Mouse (Mus musculus): Measurements from ENCODE around the gene Gm10974. TPM values are rescaled to one million over a fixed set of nuclear protein-coding genes. Genes with fewer than 3 reads are reported as not detected.

Gm10974 gene
- polyA plus RNA-seq, 1 experiment from 2014 or later: not detected

DNA sequence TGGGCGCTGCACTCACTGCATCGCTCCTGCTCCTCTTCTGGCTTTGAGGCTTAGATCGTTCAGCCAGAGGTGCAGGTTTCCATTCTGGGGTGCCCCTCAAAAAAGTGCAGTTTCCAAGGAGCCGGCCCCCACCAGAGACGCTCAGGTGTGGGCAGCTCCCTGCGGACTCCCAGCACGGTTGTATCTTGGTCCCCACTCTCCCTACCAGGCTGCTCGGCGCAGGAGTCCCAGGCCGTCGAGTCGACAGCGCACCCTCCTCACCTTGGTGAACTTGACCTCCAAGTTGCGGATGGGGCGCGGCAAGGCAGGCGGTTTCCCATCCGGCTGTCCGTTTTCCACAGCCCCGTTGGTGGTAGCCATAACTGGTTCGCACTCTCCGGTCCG is 61.3 kb downstream of the Gm10974 start:
- peaks cover 79% of the 10 kb centered on the region for H3K27me3 ChIP-seq (ENCODE audit: low read depth, poor library complexity, severe bottlenecking)
- H3K27ac ChIP-seq (replicated peaks): no peak overlapping the region
- no peaks in the 10 kb centered on the region for H3K9me3 ChIP-seq (replicated peaks)
- H3K4me3 ChIP-seq: peak overlapping the region; percentile 64
- under 1% methylated on average over 23 of the region's 23 CpGs for WGBS
- H3K4me1 ChIP-seq: peaks cover 18% of the 10 kb centered on the region
- DNase-seq (ENCODE audit: low spot score): no peak
- H3K36me3 ChIP-seq: no peaks in the 10 kb centered on the region

DNA sequence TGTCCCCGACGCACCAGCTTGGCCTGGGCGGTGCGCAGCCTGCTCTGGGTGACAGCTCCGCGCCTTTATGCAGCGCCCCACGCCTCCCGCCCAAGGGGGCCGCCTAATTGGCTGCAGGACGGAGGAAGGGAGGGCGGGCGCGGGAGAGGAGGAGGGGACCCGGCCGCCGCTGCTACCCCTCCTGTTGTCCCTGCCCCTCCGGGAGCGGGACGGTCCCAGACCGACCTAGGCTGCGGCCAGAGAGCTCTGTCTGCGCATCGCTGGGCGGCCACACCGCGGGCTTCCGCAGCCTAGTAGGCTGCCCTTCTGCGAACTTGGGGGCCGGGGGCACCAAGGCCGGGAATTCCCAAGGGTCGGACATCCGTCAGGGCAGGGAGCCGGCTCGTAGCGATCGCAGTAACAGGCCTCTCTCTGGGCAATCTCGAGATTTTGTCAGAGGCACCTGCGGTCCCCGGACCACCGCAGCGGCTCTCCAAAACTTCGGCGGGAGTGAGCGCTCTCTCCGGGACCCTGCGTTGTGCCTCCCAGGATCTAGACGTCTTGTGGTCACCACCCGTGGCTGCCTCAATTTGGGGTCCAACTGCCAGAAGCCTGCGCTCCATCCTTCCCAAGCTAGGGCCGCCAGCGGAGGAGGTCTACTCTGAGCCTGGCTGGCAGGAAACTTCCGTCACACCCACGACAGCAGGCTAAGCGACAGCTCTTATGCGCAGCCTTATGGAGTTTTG is 61.9 kb downstream of the Gm10974 start, which contains the start of gene Aldh1a3:
Gene Aldh1a3, minus strand, starts transcription at position 81 of the 725 bp plus-strand sequence.
- DNase-seq (ENCODE audit: low spot score): peak; percentile 68
- Histone ChIP-seq H3K4me1 (peaks cover 18% of the 10 kb centered on the region), H3K36me3 (no peaks in the 10 kb centered on the region), H3K27ac (replicated peaks) (peak within 1 kb of the TSS; percentile 46; the same call in 1 of the 2 replicates), H3K9me3 (replicated peaks) (no peaks in the 10 kb centered on the region), H3K4me3 (peak within 1 kb of the TSS; percentile 64), H3K27me3 (ENCODE audit: low read depth, poor library complexity, severe bottlenecking) (peaks cover 77% of the 10 kb centered on the region)
- under 1% methylated on average over 56 of the region's 56 CpGs for WGBS

DNA sequence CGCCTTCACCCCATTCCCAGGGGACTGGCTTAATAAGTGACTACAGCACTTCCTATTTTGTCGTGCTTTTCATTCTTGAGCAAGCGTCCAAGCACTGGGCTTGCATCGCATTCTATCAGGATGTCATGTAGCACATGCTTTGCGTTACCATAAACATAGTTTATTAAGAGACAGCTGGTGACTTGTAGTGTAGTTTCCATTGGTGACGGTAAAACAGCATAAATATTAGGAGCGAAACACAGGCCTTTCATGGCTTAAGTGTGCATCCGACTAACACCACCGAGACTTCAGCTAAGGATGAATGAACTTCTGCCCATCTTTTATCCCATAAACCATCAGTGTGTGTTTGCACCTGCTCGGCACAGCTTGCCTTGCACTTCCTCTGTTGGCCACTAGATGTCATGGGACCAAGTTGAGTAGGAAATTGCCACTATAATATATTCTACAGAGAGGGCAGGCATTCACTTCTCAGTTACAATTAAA is 68.8 kb downstream of the Gm10974 start:
- Histone ChIP-seq H3K27ac (replicated peaks) (no peak overlapping the region), H3K4me3 (no peak overlapping the region), H3K9me3 (replicated peaks) (no peaks in the 10 kb centered on the region), H3K36me3 (no peaks in the 10 kb centered on the region), H3K27me3 (ENCODE audit: low read depth, poor library complexity, severe bottlenecking) (peaks cover 11% of the 10 kb centered on the region), H3K4me1 (peaks cover 6% of the 10 kb centered on the region; the same call in 1 of the 2 replicates)
- WGBS: 54% methylated on average over 10 of the region's 10 CpGs
- DNase-seq (ENCODE audit: low spot score): peak; percentile 64

Small RNAs within 50 kb of the gene (microRNA-seq; reads per million reads assigned to microRNA genes)
- gene Mir7057: not detected

Other genes with a start within 250 kb of the Gm10974 start
- 4.6 and 6.0 TPM in 2 replicates for gene Lrrk1, start 22.4 kb downstream of the Gm10974 start, polyA plus RNA-seq (2016; fragmentation: Nextera tagmentation; extraction: Ambion mirVana)
- 0.94 and 9.2 TPM in 2 replicates for gene Aldh1a3, start 61.6 kb downstream of the Gm10974 start, polyA plus RNA-seq (2016; fragmentation: Nextera tagmentation; extraction: Ambion mirVana)

All from midbrain, embryonic 10.5 days (tissue).